ENCODE assay signal across 18 mouse cellular contexts in the genomic region with DNA sequence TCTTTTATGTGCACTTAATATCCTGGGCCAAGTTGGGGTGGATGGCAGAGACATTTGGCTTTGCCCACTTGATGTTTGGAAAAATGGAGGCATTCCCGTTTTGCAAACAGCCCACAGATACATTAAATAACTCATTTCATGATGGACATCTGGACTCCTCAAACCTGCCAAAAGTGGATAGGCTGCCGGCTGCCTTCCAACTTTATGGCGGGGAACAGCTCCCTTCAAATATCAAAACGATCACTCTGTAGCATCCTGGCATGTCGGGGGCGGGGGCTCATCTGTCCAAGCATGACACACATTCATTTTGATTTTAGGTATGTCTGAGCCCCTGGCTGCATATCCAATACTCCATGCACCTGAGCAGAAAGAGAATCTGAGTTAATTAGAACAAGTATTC.
DNase-seq lines count a peak whose midpoint lies in the region; ATAC-seq lines count a peak whose summit lies in the region.
"Had no signal": no experiment of that assay in that cellular context is flagged by ENCODE, and none has a peak within 500 bp of the region (broad histone marks: within the 10 kb centered on the region; RNA-seq: fewer than 3 reads in every experiment).

No protein-coding gene starts in this region.

- no peak overlapping the region for H3K4me3 ChIP-seq in hindbrain, embryonic 16.5 days (ENCODE audit: low read length)
- H3K4me3 ChIP-seq: embryonic facial prominence, embryonic 13.5 days; embryonic facial prominence, embryonic 15.5 days; erythroblast, embryonic 14.5 days; forebrain, embryonic 10.5 days; forebrain, embryonic 12.5 days had no signal

- DNase-seq in left cerebral cortex, postnatal 4 days, result peak; percentile 52
- DNase-seq in left cerebral cortex, postnatal 25 days (ENCODE audit: low spot score in 2 of 2), result no peak
- DNase-seq in MN1 (ENCODE audit: low spot score), result peak; percentile 0
- DNase-seq in ZHBTc4 (ENCODE audit: low read depth, low spot score), result peak; percentile 0
- DNase-seq: adrenal gland, adult 2 months; adrenal gland, postnatal 25 days; cerebellum, adult 11-12 months; cerebellum, adult 9-11 months had no signal

- WGBS in hindbrain, embryonic 16.5 days, result 85% methylated on average over 6 of the region's 6 CpGs

- no peaks in the 10 kb centered on the region for H3K9me3 ChIP-seq in hindbrain, embryonic 16.5 days (ENCODE audit: control insufficient read depth, low read length)
- H3K9me3 ChIP-seq: embryonic facial prominence, embryonic 13.5 days; embryonic facial prominence, embryonic 15.5 days; forebrain, embryonic 10.5 days; forebrain, embryonic 12.5 days had no signal

- no peak overlapping the region for H3K27ac ChIP-seq in hindbrain, embryonic 16.5 days (ENCODE audit: low read depth, low read length)
- H3K27ac ChIP-seq: embryonic facial prominence, embryonic 13.5 days; embryonic facial prominence, embryonic 15.5 days; forebrain, embryonic 10.5 days; forebrain, embryonic 12.5 days had no signal

- no peak overlapping the region for H3K9ac ChIP-seq in hindbrain, embryonic 16.5 days (ENCODE audit: low read depth, low read length)
- H3K9ac ChIP-seq: embryonic facial prominence, embryonic 13.5 days; embryonic facial prominence, embryonic 15.5 days; forebrain, embryonic 12.5 days had no signal

- no peak overlapping the region for H3K4me2 ChIP-seq in hindbrain, embryonic 16.5 days (ENCODE audit: low read length)
- H3K4me2 ChIP-seq: embryonic facial prominence, embryonic 13.5 days; embryonic facial prominence, embryonic 15.5 days; forebrain, embryonic 12.5 days had no signal

- no peak for ATAC-seq in inflammation-experienced regulatory T-cells, adult 6 months
- no peak for ATAC-seq in hindbrain, embryonic 16.5 days
- ATAC-seq: forebrain, embryonic 14.5 days; forebrain, embryonic 16.5 days; Patski had no signal

- H3K4me1 ChIP-seq in hindbrain, embryonic 16.5 days (ENCODE audit: control insufficient read depth, insufficient read depth, low read depth, low read length), result 0 out of 2 replicates have a peak, but pooled peaks cover 2% of the 10 kb centered on the region
- H3K4me1 ChIP-seq: forebrain, embryonic 10.5 days; forebrain, embryonic 12.5 days had no signal

- intact Hi-C loops in left cerebral cortex, postnatal 4 days (cut with DNase I), result no loop called here
- intact Hi-C loops in left cerebral cortex, postnatal 25 days (cut with DNase I), result loop anchor here (5.0 kb wide), 1 partner anchor 71 kb away; no protein-coding TSS in a partner anchor

- H3K27me3 ChIP-seq in hindbrain, embryonic 16.5 days (replicated peaks; ENCODE audit: control insufficient read depth, insufficient read depth, low read length), result no peaks in the 10 kb centered on the region
- H3K27me3 ChIP-seq: embryonic facial prominence, embryonic 13.5 days; embryonic facial prominence, embryonic 15.5 days; forebrain, embryonic 12.5 days; Patski had no signal

- H3K36me3 ChIP-seq in hindbrain, embryonic 16.5 days (ENCODE audit: control insufficient read depth, insufficient read depth, low read length), result no peaks in the 10 kb centered on the region
- H3K36me3 ChIP-seq: embryonic facial prominence, embryonic 13.5 days; embryonic facial prominence, embryonic 15.5 days; forebrain, embryonic 10.5 days; forebrain, embryonic 12.5 days had no signal

Comparison
In these comparisons a context has a peak if more than half of its experiments do, and no peak if none do; other contexts are left out.
1. DNase-seq: peak in left cerebral cortex, postnatal 4 days (single experiment), MN1 (single experiment) and ZHBTc4 (single experiment); none in left cerebral cortex, postnatal 25 days (0 of 2).